Mouse (Mus musculus): ENCODE measurements around the gene Zgpat. TPM values are rescaled to one million over a fixed set of nuclear protein-coding genes. Genes with fewer than 3 reads are reported as not detected.
A peak's percentile ranks its signal among the peaks of the same experiment; 100 is the strongest.

The Zgpat gene
- polyA plus RNA-seq, 1 experiment from 2014 or later = 78.5 TPM

DNA sequence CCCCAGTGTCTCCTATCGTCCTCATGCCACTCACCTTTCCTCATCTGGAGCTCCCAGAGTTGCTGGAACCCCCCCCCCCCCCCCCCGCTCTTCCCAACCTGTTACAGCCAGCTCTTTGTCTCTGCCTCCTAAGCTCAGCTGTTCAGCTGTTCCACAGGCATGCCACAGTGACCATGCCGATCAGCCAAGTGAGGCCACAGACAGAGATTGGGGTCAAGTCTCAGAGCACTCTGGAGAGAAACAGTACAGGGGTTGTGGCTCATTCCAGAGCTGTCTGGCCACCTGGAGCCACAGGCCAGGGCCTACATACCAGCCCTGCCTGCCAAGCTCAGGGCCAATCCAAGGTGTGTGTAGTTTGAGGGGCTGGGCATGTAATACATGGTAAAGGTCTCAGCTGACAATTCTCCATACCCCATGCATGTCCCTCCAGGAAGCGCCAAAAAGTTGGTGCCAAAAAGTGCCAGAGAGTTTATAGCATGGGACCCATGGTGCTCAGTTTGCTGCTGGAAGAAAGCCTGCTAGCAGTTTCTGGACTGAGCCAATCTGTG is 22.0 kb downstream of the Zgpat start:
- H3K9ac ChIP-seq (replicated peaks) = no peak overlapping the region
- 80% methylated on average over 3 of the region's 4 CpGs for WGBS
- H3K4me2 ChIP-seq (replicated peaks) = no peak overlapping the region
- no peaks in the 10 kb centered on the region for H3K4me1 ChIP-seq (replicated peaks)
- H3K27me3 ChIP-seq = no peaks in the 10 kb centered on the region
- H3K36me3 ChIP-seq = peaks cover 79% of the 10 kb centered on the region
- no peak overlapping the region for H3K27ac ChIP-seq
- no peaks in the 10 kb centered on the region for H3K9me3 ChIP-seq
- ATAC-seq = no peak
- H3K4me3 ChIP-seq (replicated peaks) = no peak overlapping the region

DNA sequence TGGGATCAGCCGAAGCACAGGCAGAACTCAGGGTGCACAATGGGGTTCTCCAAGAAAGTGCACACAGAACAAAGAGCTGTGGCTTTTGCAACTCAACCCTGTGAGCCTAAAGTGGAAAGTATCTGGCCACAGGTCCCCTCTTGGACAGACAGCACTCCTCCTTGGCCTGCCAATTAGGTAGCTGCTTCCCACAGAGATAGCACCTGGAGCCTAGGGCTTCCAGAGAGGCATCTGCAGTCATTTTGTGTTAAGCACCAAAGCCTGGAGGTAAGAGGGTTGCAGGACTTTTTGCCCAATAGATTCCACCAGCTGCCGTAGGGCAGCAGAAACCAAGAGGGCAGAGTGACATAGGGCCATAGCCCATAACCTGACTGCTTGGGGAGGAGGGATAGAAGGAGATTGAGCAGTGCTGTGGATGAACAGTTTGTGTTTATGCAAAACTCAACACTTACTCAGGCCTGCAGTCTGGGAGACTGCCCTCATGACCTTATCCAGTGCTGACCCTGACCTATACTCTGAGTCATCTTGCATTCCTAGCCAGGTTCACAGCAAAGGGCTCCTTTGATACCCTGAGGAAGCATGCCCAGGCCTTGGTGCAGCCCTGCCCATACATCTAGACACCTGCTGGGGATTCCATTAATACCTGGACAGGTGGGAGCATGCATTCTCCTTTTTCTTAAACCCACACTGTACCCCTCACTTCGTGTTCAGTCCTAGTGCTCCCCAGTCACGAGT is 25.6 kb downstream of the Zgpat start:
- Histone ChIP-seq H3K36me3 (peaks cover 55% of the 10 kb centered on the region), H3K27me3 (no peaks in the 10 kb centered on the region), H3K9me3 (no peaks in the 10 kb centered on the region), H3K4me2 (replicated peaks) (no peak overlapping the region), H3K27ac (no peak overlapping the region), H3K4me1 (replicated peaks) (no peaks in the 10 kb centered on the region), H3K4me3 (replicated peaks) (no peak overlapping the region), H3K9ac (replicated peaks) (no peak overlapping the region)
- 77% methylated on average over 4 of the region's 4 CpGs for WGBS
- ATAC-seq = no peak

DNA sequence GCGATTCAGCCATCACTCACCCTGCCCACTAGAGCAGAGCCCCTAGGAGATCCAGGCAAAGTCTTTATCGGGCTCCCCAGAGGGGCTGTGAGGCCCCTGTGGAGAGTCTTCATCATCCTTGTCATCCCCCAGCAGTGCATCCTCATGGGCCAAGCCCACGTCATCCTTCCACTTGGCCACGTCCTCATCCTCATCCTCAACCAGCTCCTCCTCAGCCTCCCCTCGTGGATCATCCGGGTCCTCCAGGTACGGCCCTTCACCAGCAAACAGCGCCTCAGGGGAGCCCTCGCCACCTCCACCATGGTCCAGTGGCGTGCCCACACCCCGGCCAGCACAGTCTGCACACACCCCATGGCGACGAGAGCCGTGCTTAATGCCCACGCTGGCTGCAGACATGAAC is 26.3 kb downstream of the Zgpat start:
- H3K27me3 ChIP-seq = no peaks in the 10 kb centered on the region
- 0 out of 2 replicates have a peak, but pooled peaks have one; percentile 9 for ATAC-seq
- no peak overlapping the region for H3K4me3 ChIP-seq (replicated peaks)
- H3K9ac ChIP-seq (replicated peaks) = no peak overlapping the region
- peaks cover 52% of the 10 kb centered on the region for H3K36me3 ChIP-seq
- no peak overlapping the region for H3K27ac ChIP-seq
- H3K4me2 ChIP-seq (replicated peaks) = no peak overlapping the region
- H3K4me1 ChIP-seq (replicated peaks) = no peaks in the 10 kb centered on the region
- 91% methylated on average over 15 of the region's 15 CpGs for WGBS
- H3K9me3 ChIP-seq = no peaks in the 10 kb centered on the region

DNA sequence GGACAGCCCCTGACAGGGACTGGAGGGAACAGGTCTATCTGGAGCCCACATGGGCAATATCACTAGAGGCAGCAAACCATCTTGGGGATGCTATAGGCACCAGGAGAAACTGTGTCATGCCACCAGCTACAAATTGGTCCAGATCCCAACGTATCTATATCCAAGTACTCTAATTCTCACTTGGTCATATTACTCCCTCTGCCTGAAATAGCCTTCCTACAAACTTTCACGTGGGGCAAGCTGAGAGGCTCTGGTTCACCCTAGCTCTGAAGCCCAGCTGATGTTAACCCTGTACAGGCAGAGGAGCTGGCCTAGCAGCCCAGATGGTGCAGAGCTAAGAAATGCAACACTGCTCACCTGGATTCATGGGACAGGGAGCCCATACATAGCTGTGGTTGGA is 26.8 kb downstream of the Zgpat start:
- Histone ChIP-seq H3K27me3 (no peaks in the 10 kb centered on the region), H3K9me3 (no peaks in the 10 kb centered on the region), H3K9ac (replicated peaks) (no peak overlapping the region), H3K27ac (no peak overlapping the region), H3K4me2 (replicated peaks) (no peak overlapping the region), H3K36me3 (peaks cover 47% of the 10 kb centered on the region), H3K4me3 (replicated peaks) (no peak overlapping the region), H3K4me1 (replicated peaks) (no peaks in the 10 kb centered on the region)
- 73% methylated on average over 2 of the region's 2 CpGs for WGBS
- ATAC-seq = no peak

DNA sequence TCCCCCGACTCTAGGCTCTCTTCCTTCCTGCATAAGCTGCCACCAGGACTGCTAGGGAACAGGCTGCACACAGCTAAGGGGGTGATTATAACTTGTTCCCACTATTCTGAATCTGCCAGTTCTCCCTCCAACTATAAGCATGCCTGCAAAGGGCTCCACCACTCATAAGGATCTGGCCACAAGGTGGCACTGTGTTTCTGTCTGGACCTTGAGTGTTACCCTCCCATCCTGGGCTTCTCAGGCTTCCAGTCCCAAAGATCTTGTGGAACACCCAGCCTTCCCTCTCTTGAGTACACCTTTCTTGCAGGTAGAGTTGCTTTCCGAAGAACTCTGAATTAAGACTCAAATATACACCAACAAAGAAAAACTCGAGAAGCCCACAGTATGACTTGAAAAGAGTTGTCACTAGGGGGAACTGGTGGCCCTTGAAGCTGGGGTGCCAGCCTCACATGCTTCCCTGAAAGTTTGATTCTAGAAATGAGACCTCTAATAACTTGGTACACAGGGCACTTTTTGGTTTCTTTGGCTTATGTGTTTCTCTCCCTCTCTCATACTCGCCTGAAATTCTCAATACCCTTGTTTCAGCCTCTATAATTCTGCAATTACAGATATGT is 28.0 kb downstream of the Zgpat start:
- ATAC-seq = peak; percentile 88
- Histone ChIP-seq H3K4me1 (replicated peaks) (no peaks in the 10 kb centered on the region), H3K4me2 (replicated peaks) (no peak overlapping the region), H3K4me3 (replicated peaks) (no peak overlapping the region), H3K27me3 (no peaks in the 10 kb centered on the region), H3K9me3 (no peaks in the 10 kb centered on the region), H3K36me3 (peaks cover 35% of the 10 kb centered on the region), H3K9ac (replicated peaks) (no peak overlapping the region), H3K27ac (no peak overlapping the region)
- 33% methylated on average over 4 of the region's 4 CpGs for WGBS

DNA sequence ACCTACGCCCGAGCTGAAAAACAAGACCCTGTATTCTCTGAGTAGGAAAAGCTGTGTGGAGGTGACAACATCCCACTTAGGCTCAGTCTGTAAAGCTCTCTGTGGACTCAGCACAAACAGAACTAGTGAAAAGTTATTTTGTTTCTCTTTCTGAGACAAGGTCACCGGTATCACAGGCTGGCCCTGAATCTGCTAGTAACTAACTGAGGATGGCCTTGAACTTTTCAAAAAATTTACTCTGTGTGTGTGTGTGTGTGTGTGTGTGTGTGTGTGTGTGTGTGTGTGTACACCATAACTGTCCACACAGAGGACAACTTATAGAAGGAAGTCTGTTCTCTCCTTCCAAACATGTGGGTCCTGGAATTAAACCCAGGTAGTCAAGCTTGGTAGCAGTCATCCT is 29.4 kb downstream of the Zgpat start:
- Histone ChIP-seq H3K4me3 (replicated peaks) (no peak overlapping the region), H3K9me3 (no peaks in the 10 kb centered on the region), H3K9ac (replicated peaks) (no peak overlapping the region), H3K36me3 (peaks cover 35% of the 10 kb centered on the region), H3K4me2 (replicated peaks) (no peak overlapping the region), H3K4me1 (replicated peaks) (no peaks in the 10 kb centered on the region), H3K27me3 (no peaks in the 10 kb centered on the region), H3K27ac (no peak overlapping the region)
- no peak for ATAC-seq
- 96% methylated on average over 3 of the region's 3 CpGs for WGBS

DNA sequence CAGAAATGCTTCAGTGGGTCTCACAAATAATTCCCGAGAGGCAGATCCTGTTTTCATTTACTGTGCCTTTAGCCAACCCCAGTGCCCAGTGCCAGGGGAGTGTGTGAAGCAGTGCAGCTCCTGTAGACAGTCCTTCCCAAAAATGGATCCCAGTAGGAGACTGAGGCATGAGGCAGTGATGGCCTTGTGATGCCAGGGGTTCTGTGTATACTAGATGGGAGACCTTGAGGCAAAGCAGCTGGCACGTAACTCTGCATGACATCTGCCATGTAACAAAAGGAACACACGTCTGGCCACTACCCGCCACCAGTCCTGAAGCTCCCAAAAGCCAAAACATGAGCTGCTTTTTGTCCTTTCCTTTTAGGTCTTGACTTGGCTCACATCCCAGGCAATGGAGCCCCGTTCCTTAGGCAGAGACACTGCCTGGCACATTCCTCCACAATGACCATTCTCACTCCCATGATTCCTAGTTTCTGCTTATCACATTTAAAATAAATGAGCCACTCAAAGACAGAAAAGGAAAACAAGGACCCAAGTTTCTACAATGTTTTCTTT is 32.6 kb downstream of the Zgpat start:
- Histone ChIP-seq H3K27ac (no peak overlapping the region), H3K9me3 (no peaks in the 10 kb centered on the region), H3K9ac (replicated peaks) (no peak overlapping the region), H3K36me3 (peaks cover 7% of the 10 kb centered on the region; the same call in 1 of the 2 replicates), H3K4me3 (replicated peaks) (no peak overlapping the region), H3K4me1 (replicated peaks) (peaks cover 8% of the 10 kb centered on the region; the same call in 1 of the 2 replicates), H3K27me3 (no peaks in the 10 kb centered on the region), H3K4me2 (replicated peaks) (no peak overlapping the region)
- ATAC-seq = no peak
- WGBS = 80% methylated on average over 5 of the region's 5 CpGs

DNA sequence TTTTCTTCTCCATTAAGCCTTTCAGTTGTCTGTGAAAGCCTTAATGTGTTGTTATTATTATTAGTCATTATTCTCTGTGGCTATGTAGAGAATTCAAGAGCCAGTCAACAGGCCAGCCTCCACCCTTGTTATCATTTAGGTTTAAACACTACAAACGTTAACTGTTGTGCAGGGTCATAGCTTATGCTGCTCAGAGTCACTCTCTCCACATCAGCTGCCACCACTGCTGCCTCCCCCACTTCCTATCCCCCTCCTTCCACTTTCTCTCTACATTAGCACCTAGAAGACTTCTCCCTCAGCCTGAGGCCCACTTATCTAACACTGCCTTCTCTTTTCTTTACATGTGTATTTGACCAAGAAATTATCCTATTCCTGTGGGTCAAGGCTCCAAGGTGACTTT is 36.8 kb downstream of the Zgpat start:
- ATAC-seq = no peak

DNA sequence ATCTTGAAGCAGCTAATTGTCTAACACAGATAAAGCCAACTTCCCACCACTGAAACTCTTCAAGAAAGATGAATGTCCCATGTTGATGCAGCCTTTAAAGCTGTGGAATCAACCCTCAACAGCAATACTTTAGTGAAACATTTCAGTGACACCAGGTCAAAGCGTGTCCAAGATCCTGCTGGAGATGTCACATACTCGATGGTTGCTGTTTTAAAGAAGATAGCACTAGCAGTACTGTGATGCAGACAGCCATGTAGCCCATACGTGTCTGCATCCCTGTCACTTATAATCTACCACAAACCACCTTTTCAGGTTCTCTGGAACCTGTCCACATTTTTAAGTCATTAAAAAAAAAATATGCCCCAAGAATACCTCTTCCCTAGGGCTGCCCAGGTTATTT is 39.0 kb downstream of the Zgpat start:
- ATAC-seq = no peak
- no peak overlapping the region for H3K4me2 ChIP-seq (replicated peaks)
- H3K9me3 ChIP-seq = no peaks in the 10 kb centered on the region
- H3K27ac ChIP-seq = no peak overlapping the region
- no peak overlapping the region for H3K4me3 ChIP-seq (replicated peaks)
- H3K36me3 ChIP-seq = peaks cover 10% of the 10 kb centered on the region; the same call in 1 of the 2 replicates
- peaks cover 8% of the 10 kb centered on the region; the same call in 1 of the 2 replicates for H3K4me1 ChIP-seq (replicated peaks)
- H3K27me3 ChIP-seq = no peaks in the 10 kb centered on the region
- no peak overlapping the region for H3K9ac ChIP-seq (replicated peaks)
- WGBS = 92% methylated on average over 3 of the region's 3 CpGs

More for the DNA sequence above, 36.8 kb downstream of the Zgpat start:
- WGBS = 32% methylated on average over 1 of the region's 1 CpGs
- Histone ChIP-seq H3K36me3 (peaks cover 6% of the 10 kb centered on the region; the same call in 1 of the 2 replicates), H3K4me1 (replicated peaks) (peaks cover 8% of the 10 kb centered on the region; the same call in 1 of the 2 replicates), H3K27me3 (no peaks in the 10 kb centered on the region), H3K4me2 (replicated peaks) (no peak overlapping the region), H3K9ac (replicated peaks) (no peak overlapping the region), H3K27ac (no peak overlapping the region), H3K4me3 (replicated peaks) (no peak overlapping the region), H3K9me3 (no peaks in the 10 kb centered on the region)

DNA sequence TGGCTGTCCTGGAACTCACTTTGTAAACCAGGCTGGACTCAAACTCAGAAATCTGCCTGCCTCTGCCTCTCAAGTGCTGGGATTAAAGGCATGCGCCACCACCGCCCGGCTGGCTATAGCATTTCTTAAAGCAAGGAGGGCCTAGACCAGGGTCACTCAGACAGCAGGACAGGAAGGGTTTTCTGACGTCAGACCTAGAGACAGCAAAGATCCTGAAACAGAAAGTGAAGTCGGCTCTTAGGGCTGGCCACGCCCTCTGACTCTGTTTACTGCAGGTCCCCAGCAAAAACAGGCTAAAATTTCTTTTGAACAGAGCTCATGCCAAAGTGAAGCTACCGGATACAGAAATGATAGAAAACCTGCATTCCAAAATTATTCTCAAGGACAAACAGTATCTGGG is 44.9 kb downstream of the Zgpat start:
- no peak overlapping the region for H3K4me3 ChIP-seq (replicated peaks)
- H3K27me3 ChIP-seq = no peaks in the 10 kb centered on the region
- H3K36me3 ChIP-seq = peaks cover 7% of the 10 kb centered on the region; the same call in 1 of the 2 replicates
- no peaks in the 10 kb centered on the region; the same call in 1 of the 2 replicates for H3K4me1 ChIP-seq (replicated peaks)
- no peak overlapping the region for H3K27ac ChIP-seq
- no peak for ATAC-seq
- H3K9ac ChIP-seq (replicated peaks) = no peak overlapping the region
- H3K9me3 ChIP-seq = no peaks in the 10 kb centered on the region
- H3K4me2 ChIP-seq (replicated peaks) = no peak overlapping the region
- WGBS = 92% methylated on average over 7 of the region's 7 CpGs

DNA sequence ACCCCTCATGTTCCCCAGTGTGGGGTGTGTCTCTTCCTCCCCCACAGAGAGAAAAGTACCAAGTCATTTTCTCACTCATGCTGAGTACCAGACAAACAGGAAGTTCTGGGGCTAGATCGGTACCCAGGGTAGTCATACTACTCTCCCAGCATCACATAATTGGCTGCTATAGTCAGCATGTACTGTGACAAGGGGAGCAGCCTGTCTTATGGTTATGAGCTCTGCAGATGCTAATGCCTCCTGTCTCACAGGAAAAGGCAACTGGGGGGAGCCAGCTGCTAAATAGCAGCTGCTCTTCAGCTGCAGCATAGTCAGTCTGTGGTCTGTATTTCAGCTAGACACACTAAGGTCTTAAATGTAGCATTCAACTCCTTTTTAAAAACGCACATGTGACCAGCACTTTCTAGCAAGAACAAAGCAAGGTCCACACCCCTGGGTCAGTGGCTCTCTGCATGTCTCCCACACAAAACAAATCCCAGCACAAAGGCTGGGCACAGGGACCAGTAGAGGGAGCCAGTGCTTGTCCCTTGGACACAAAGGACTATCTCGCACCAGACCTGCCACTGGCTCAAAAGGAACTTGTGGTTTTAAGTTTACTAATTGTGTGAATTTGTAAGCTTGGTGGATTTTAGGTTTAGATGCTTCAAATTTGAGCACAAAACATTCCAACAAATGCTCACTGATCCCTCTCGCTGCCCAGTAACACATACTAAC is 46.2 kb downstream of the Zgpat start:
- 0 out of 2 replicates have a peak, but pooled peaks cover 5% of the 10 kb centered on the region for H3K36me3 ChIP-seq
- no peaks in the 10 kb centered on the region for H3K27me3 ChIP-seq
- no peak overlapping the region; the same call in 1 of the 2 replicates for H3K9ac ChIP-seq (replicated peaks)
- H3K4me2 ChIP-seq (replicated peaks) = no peak overlapping the region
- H3K27ac ChIP-seq = peak overlapping the region; percentile 66
- no peaks in the 10 kb centered on the region; the same call in 1 of the 2 replicates for H3K4me1 ChIP-seq (replicated peaks)
- no peaks in the 10 kb centered on the region for H3K9me3 ChIP-seq
- no peak overlapping the region for H3K4me3 ChIP-seq (replicated peaks)
- ATAC-seq = peak; percentile 83
- 31% methylated on average over 4 of the region's 4 CpGs for WGBS
